Mouse (Mus musculus): ENCODE measurements at regions not wholly inside any gene's neighbourhood (a gene's known extent, or its start where the extent isn't known, plus 50 kb on each side); places are given as distances from the start of the nearest gene placed in this dataset.

- TF ChIP-seq POLR2A (IDR thresholded peaks at IDR 0.05; ENCODE audit: low read depth, low read length) = no peak
- TF ChIP-seq CTCF (IDR thresholded peaks at IDR 0.05; ENCODE audit: extremely low read depth, insufficient read length, insufficient replicate concordance, low read depth, low read length) = no peak
These were observed 270.3 kb downstream of the Ets1 start for GRCm38 (mm10) chr9:32906233-32906872.
